Mouse (Mus musculus) embryo, embryonic 10 days (tissue): Measurements from ENCODE around the gene Tor1aip2.

Source experiments
- DNase-seq: peaks from one replicate; pipeline ENCODE4 v3.0.0-alpha.2; 2015; ENCODE audit warnings: low spot score

Tor1aip2 gene

DNA sequence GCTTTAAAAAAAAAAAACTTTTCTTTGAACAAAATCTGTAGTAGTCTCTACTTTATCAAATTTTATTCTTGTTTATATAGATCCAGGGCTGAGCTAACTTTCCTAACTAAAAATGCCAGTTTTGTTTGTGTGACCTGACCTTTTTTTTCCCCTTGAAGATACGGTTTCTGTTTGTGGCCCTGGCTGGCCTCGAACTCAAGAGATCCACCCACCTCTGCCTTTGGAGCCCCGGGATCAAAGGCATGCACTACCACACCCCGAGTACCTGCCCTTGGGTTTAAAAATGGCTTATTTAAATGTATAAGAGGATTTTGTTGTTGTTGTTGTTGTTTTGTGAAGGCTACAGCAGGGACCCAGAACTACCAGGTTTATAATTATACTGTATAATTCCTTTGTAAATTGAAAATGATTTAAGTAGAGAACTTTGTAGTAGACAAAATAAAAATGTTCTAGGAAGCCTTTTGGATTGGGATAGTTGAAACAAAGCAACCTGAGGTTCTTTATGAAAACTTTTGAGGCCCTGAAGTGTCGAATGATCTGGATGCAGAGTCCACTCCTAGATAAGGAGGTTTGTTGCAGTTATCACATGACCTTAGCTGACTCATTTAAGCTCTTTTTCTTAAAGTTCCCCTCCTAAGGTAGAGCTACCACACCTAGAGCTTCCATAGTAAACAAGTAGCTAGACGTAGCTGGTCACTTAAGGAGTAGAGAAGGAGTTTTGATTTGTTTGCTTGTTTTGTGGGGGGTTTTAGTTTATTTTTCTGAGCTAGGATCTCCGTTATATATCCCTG, 6.4 kb downstream of the Tor1aip2 start:
- no peak for DNase-seq

DNA sequence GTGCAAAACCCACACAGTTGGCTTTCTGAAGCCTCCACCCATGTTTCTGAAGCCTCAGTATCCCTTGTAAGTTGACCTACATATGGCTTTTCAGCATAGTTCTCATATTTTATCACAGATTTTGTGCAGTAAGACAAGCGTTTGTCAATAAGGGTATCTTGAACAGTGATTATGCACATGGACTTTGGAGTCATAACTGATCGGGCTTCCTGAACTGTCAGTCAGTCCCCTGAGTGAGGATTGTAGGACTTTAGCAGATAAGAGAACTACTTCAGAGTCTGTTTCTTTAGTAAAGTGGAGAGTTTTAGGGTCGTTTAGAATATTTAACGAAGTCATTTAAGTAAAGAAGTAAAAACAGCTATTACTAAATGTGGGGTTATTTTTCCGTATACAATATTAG, 7.3 kb downstream of the Tor1aip2 start:
- DNase-seq = no peak

DNA sequence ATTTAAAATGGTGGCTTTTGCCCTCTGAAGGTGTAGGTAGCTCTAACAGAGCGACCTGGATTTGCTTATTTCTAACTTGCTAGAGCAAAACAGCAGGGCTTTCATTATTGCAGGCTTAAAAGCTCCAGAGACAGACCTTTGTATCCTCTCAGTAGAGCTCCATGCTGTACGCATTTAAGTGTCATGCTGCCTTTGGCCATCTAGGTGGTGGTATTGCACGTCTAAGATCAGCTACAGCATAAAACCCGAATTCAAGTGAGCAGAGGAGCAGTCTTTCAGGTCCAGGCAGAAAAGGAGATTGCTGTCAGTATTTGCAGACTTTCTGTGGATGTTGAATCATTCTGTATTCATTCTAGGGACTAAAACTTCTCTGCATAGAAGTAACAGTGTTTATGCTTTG, 7.8 kb downstream of the Tor1aip2 start:
- DNase-seq = peak; percentile 81

DNA sequence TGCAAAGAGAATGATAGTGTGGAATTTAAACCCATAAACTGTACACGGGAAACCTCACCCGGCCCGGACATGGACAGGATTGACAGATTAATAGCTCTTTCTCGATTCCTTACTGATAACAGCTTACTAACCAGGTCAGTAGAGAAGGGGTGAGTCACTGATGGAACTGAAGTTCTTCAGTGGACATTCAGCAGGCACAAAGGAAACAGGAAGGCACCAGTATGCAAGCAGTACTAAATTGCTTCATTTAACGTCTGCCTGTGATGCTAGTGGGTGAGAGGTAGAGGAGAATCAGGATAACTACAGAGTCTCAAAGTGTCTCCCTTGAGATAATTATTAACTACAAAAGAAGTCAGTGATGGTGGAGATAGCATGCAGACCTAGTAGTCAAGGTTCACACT, 9.0 kb downstream of the Tor1aip2 start:
- DNase-seq = no peak

DNA sequence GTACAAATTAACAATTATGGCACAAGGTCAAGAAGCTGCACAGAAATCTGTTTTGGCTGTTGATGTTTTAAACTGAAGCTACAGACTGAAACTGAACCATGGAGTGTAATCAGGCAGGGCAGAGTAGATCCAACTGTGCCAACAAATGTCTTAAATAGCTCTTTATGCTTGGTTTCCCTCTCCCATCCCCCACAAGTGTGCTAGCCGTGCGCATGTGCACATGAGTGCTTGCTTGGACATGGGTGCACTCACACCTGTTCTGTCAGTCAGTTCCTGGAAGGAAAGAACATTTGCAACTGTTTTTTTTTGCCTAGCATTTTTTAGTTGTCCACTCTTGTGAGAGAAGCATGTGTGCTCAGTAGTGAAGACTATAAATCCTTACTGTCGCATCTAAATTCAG, 11.5 kb downstream of the Tor1aip2 start:
- no peak for DNase-seq

DNA sequence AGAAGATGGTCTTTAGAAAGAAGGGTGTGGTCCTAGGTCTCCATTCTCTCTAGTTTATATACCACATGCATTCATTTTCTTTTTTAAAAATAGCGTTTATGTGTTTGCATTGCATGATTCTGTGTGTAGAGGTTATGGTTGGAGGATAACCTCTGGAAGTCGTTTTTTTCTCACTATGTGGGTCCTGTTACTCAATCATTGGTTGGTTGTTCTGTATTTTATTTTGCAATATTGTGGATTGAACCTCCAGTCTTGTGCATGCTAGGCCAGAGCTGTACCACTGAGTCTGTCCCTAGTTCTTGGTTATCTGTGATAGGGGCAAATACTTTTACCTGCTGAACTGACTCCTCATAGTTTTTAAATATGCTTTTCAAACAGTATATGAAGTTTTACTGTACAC, 23.0 kb downstream of the Tor1aip2 start:
- no peak for DNase-seq

DNA sequence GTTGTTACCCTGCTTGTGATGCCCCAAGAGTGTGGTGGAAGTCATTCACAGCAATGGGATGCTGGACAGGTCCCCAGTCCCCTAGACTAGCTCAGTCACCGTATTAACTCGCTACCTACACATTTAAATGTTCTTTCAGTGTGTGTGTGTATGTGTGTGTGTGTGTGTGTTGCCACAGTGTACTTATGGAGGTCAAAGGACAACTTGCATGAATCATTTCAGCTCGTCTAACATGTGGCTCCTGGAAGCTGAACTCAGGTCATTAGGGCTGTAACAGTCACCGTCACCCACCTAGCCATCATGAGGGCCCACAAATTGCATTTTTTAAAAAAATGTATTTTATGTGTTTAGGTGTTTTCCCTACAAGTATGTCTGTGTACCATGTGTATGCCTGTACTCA, 27.0 kb downstream of the Tor1aip2 start:
- no peak for DNase-seq

DNA sequence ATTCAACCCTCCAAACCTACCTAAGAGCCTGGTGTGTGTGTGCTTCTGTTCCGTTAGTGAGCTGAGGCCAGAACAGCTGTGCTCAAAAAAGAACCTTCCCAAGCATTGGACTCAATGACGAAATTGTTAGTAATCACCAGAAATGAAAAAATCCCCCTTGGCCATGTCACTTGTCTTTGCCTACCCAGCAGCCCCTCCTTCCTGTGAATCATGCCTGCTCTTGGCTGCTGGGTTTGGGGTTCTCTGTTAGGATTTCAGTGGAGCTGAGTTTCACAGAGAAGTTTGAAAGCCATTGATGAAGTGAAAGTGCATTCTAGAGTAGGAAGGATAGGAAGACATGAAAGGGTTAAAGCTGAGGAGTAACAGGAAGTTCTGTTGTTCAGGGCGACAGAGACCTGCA, 30.9 kb downstream of the Tor1aip2 start:
- DNase-seq = no peak

DNA sequence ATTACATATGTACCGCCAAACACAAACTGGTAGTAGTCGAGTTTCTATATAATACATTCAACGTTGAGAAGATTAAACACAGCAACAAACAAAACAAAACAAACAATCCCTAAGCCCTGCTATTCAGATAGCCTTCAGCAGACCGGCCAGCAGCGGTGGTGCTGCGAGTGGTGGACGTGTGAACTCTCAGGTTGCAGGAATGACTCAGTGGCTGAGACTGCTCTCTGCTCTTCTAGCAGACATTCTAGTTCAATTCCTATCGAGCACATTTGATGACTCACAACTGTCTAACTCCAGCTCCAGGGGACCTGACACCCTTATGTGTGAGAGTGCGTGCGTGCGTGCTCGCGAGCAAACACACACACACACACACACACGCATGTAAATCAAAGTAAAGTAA, 34.9 kb downstream of the Tor1aip2 start:
- DNase-seq = no peak

DNA sequence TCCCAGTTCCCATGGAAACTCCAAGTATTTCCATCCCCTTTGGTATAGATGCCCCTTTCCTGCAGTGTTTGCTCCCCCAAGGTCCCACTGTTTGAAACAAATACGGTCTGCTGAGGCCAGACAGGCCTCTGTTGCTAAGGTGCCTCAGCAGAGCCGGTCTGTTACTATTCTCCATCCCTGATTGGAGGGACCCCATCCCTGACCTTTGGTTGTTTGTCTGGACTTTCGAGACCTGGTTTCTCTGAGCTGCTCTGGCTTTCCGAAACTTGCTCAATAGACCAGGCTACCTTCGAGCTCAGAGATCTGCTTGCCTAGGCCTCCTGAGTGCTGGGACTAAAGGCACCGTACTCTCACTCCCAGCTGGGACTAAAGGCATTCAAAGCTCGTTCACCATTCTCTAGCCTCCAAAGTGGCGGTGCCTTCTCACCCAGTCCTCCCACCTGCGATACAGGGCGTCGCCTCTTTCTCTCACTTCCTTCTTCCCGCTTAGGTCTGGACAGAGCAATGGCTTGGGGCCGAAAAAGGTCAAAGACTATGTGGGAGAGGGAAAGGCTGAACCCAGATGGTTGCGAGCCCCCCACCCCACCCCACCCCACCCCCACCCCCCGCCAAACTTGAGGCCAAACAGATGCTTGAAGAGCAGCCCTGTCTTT, 38.1 kb downstream of the Tor1aip2 start:
- DNase-seq = no peak

DNA sequence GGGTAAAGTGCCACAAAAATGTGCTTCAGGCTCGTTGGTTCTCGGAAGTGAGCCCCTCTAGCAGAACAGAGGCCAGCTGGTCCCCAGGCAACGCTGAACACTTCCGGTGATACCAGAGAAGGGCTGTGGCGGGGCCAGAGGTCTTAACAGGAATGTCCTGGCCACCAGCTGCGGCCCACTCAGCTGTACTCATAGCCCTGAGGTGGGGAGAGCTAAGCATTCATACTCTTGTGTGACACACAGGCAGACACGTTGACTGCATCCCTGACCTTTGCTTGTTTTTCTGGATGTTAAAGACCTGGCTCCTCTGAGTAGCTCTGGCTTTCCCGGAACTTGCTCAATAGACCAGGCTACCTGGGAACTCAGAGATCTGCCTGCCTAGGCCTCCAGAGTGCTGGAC, 39.4 kb downstream of the Tor1aip2 start:
- DNase-seq = peak; percentile 80

DNA sequence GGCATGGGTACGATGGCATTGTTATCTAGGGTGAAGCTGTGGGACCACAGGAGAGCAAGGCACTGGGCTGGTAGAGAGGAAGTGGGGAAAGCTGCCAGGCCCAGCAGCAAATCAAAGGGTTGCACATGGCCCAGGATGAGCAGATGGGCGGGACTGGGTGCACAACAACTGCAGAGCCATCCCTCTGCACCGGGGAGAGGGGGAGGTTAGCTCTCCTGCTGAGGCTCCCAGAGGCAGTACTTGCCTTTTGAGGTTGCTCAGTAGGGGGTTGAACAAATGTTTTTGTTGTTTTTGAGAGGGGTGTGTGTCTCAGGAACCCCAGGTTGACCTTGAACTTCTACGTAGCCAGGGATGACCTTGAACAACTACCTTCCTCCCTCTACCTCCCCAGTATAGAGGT, 41.3 kb downstream of the Tor1aip2 start:
- DNase-seq = no peak

DNA sequence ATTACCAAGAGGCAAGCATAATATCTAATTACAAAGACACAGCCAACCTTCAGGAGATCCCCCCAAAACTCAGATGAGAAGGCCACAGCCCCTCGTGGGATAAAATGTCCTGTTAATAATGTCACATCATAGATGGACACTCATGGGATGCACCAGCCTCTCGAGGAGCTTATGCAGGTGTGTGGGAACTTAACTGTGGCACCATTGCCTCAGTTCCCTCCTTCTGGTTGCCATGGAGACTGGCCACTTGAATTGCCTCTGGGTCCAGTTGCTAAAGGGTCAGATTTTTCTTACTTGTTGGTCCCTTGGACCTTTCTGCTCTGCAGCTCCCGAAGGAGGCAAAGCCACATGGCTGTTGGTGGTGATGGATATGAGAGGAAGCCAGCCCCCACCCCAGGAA, 42.5 kb downstream of the Tor1aip2 start:
- DNase-seq = peak; percentile 34

DNA sequence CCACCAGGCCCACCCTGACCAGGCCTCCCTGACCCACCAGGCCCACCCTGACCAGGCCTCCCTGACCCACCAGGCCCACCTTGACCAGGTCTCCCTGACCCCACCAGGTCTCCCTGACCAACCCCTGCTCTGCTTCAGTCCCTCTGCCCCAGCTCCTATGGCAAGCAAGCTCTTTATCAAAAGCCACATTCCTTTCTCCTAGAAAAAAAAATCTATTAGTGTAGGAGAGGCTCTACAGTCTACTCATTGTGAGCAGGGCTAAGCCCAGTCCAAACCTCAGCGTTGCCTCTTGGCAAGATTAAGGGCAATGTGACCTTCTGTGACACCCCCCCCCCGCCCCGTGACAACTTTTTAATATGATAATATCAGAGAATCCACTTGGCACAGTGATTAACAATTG, 49.4 kb downstream of the Tor1aip2 start:
- no peak for DNase-seq

DNA sequence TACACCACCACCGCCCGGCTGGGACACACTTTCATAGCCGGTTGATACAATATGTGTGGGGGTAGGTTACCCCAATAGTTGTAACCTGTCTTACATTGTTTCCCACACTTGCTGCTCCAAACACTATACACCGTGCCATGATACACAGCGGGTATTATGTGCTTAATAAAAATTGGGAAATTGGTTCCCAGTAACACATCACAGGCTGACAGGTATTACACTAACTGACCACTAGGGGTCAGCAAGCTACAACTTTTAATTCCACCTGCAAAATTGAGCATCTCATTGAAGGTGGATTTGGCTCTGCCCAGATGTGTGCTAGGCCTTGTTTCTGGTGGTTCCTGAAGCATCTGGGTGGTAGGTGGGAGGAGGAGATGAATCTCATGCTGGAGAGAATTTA, 50.6 kb downstream of the Tor1aip2 start:
- peak; percentile 77 for DNase-seq

DNA sequence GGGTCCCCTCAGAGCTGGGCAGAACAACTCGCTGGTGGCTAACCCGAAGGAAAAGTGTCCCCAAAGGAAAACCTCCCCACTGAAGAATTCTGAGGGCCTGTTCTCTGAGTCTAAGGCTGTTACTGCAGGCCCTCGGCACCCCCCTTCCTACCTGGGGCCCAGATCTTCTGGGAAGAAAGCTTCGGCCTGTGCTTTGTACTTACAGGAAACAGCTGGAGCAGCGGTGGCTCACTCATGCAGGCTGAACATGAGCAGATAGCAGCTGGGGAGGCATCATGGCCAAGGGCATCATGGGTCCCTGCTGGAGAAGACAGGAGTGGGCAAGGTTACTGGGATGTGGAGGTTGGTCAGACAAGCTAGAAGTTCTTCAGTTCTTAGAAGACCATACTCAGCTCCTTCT, 52.4 kb downstream of the Tor1aip2 start:
- DNase-seq = no peak

DNA sequence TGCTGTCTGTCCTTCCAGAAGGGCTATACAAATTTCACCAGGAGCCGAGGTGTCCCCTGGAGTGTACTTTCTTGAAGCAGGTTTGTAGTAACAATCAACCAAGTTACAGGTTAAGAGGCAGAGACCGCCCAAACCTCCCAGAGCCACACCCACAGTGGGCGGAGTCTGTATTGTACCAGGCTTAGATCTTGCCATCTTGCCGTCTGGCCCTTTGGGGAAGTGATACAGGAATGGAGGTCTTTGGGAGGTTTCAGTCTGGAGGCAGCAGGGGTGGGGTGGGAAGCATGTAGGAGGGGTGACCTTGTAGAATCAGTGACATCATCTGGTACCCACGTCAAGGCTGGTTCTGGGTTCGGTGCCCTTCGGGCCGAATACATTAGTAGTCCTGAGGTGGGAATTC, 54.4 kb downstream of the Tor1aip2 start:
- no peak for DNase-seq

DNA sequence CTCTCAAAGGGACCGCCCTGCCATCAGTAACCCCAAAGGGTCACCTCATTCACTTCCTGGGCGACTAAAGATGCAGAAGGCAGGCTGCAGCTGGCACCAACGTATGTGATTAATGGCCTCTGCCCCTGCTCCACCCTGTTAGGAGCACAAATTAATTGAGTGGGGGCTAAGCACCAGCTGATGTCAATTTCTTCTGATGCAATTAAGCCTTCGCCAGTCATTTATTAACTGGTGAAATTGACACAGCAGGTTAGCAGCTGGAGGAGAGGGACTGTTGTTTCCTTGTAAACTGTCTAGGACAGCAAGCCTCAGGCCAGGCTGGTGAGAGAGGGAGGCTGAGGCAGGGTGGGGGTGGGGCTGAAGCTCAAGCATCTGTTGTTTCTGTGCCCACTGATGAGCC, 54.8 kb downstream of the Tor1aip2 start:
- no peak for DNase-seq

DNA sequence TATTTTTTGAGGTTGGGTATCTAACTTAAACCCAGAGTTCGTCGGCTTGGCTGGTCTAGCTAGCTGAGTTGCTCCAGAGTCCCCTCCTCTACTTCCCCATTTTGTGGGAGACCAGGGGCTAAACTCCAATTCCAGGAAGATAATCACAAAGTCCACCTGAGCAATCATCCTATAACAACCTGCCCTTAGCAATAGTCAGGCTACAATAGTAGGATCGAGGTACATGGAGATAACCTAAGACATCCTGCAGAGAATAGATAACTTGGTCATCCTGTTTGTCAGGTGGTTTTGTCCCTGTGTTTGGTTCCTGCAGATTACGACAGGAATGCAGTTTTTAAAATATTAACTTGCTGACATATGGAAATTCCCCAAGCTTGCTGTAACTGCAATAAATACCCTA, 56.6 kb downstream of the Tor1aip2 start:
- DNase-seq = no peak

DNA sequence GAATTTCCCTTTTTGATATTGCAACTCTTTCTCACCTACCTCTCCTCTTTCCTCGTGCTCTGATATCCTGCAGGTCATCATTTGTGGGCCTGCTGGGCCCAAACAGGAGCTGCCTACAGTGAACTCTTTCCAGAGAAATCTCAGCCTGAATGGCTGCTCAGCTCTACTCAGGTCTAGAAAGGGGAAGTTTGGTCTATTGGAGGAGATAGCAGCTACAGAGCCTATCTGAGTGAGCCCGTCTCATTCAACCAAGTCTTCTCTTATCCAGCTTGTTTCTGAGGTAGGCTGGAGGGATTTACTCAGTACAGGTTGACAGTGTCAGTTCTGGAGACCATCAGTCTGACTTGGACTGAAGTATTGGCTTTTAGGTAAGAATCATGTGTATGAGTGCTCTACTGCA, 68.6 kb downstream of the Tor1aip2 start:
- no peak for DNase-seq

DNA sequence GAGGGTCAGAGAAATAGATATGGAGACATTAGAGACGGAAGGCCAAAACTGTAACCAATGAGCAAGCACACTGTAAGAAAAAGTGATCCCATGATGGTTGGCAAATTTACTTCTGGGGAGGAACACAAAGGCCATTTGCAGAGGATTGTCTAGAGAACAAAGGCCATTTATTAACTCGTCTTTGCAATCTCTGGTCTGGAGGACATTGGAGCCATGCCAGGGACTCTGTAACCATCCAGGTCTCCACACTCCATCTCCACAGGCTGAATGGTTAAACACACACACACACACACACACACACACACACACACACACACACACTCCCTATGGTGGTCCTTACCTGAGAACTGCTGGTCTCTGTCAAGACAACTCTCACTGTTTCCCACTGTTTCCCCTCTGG, 70.2 kb downstream of the Tor1aip2 start:
- DNase-seq = no peak

DNA sequence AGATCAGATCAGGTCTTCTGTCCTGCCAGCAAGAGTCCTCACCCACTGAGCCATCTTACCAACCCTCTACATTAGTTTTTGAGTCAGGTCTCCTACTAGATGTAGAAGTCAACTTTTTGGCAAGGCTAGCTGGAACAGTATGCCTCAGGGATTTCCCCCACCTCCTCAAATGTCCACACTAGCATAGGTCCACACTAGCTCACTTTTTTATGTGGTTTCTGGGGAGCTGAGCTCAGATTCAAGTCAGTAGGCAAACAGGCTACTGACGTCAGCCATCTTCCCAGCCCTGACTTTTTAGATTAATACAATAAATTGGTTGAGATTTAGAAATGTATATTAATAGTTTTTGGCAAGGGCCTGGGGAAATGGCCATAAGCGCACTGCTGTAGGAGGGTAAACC, 72.2 kb downstream of the Tor1aip2 start:
- no peak for DNase-seq

DNA sequence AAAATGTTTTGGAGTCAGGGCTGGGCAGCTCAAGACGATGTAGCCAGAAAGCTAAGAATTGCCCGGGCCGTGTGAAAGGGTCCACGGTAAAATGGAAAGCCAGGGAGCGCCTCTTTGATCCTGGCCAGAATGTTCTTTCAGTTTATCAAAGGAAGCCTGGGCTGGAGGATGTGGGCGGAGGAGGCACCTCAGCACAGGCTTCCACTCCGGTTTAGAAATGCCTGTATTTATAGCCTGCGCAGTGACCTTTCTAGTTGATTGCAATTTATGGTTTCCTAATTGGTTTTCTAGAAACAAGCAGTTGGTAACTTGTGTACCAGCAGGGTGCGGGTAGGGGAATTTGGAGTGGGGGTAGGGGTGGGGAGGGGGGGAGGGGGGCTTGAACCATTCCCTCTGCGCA, 73.2 kb downstream of the Tor1aip2 start:
- peak; percentile 51 for DNase-seq

DNA sequence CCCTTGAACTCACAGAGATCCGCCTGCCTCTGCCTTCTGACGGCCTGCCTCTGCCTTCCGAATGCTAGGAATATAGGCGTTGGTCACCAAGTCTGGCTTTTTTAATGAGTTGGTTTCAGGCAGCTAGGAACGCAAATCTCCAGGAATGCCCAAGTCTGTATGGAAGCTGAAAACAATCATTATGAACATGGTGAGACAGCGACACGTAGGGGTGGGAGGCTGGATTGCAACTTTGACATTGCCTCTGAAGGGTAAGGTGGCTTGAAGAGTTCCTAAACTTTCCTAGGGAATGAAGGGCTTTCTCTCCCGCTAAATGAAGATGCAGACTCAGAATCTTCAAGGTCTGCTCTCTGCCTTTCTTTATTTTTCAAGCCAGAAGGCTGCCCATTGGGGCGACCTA, 75.9 kb downstream of the Tor1aip2 start:
- no peak for DNase-seq
